Mouse (Mus musculus) midbrain, embryonic 16.5 days (tissue): Measurements from ENCODE around the gene Olfr885. TPM values are rescaled to one million over a fixed set of nuclear protein-coding genes. Genes with fewer than 3 reads are reported as not detected.

Experiments used
- ATAC-seq: fragments of 200-750 bp; cut with Nextera tagmentation; 2 replicates; pipeline ENCODE4 v1.8.0; 2017; ENCODE audit warnings: moderate TSS enrichment
- H3K27ac ChIP-seq: fragments of 300-500 bp; sonication (generic); 2 replicates; pipeline ENCODE4 v1.5.1; 2014; ENCODE audit warnings: mild to moderate bottlenecking, low read length, mixed read lengths
- H3K27me3 ChIP-seq: fragments of 300-500 bp; sonication (generic); 2 replicates; pipeline ENCODE4 v1.6.1; 2014; ENCODE audit warnings: low read depth, low read length, mixed read lengths; ENCODE audit not compliant: control insufficient read depth, insufficient read depth
- H3K36me3 ChIP-seq: fragments of 300-500 bp; sonication (generic); 2 replicates; pipeline ENCODE4 v1.6.1; 2014; ENCODE audit warnings: mild to moderate bottlenecking, low read length, moderate library complexity, mixed read lengths; ENCODE audit not compliant: control insufficient read depth, insufficient read depth
- H3K4me1 ChIP-seq: fragments of 300-500 bp; sonication (generic); 2 replicates; pipeline ENCODE4 v1.6.1; 2014; ENCODE audit warnings: mild to moderate bottlenecking, low read length, mixed read lengths; ENCODE audit not compliant: control insufficient read depth, insufficient read depth
- H3K4me2 ChIP-seq: fragments of 300-500 bp; sonication (generic); 2 replicates; pipeline ENCODE4 v1.6.1; 2014; ENCODE audit warnings: mild to moderate bottlenecking, low read length, mixed read lengths
- H3K4me3 ChIP-seq: fragments of 300-500 bp; sonication (generic); 2 replicates; pipeline ENCODE4 v1.5.1; 2014; ENCODE audit warnings: low read depth, mild to moderate bottlenecking, low read length, moderate library complexity, mixed read lengths
- H3K9ac ChIP-seq: fragments of 300-500 bp; sonication (generic); 2 replicates; pipeline ENCODE4 v1.6.1; 2014; ENCODE audit warnings: low read depth, low read length, mixed read lengths
- H3K9me3 ChIP-seq: fragments of 300-500 bp; sonication (generic); replicated peaks from 2 replicates; pipeline ENCODE4 v1.6.1; 2014; ENCODE audit warnings: mild to moderate bottlenecking, low read length, mixed read lengths; ENCODE audit not compliant: control insufficient read depth, poor library complexity, severe bottlenecking
- WGBS: fragments of 180-500 bp; shearing (Covaris S2); extraction: QIAGEN DNeasy Blood & Tissue Kit; methylation state at CpG from one replicate; pipeline ENCODE4 v1.1.7; 2014; 5-methylcytosine and 5-hydroxymethylcytosine counted together
- polyA plus RNA-seq: library from polyadenylated mRNA; unstranded; fragments of >200 nt; fragmentation: Nextera tagmentation; extraction: Ambion mirVana; gene quantifications from 2 replicates; pipeline ENCODE4 v1.2.1, GENCODE M21; 2015

Olfr885 gene
- polyA plus RNA-seq, result not detected in 2 replicates

GRCm38 (mm10) chr9:38061022-38061421, at the start of gene Olfr885:
Gene Olfr885 (plus strand): TSS chr9:38061322.
- no peak within 1 kb of the TSS for H3K4me3 ChIP-seq
- no peak within 1 kb of the TSS for H3K4me2 ChIP-seq
- H3K27ac ChIP-seq, result no peak within 1 kb of the TSS
- no peaks in the 10 kb centered on the region for H3K36me3 ChIP-seq
- ATAC-seq, result no peak
- no peaks in the 10 kb centered on the region for H3K27me3 ChIP-seq
- no peaks in the 10 kb centered on the region for H3K4me1 ChIP-seq
- 94% methylated on average over 3 of the region's 3 CpGs for WGBS
- no peaks in the 10 kb centered on the region for H3K9me3 ChIP-seq
- no peak within 1 kb of the TSS for H3K9ac ChIP-seq

- WGBS, result 84% methylated on average over 1 of the region's 1 CpGs
- Histone ChIP-seq H3K9ac (no peak within 1 kb of the TSS), H3K27me3 (no peaks in the 10 kb centered on the region), H3K36me3 (no peaks in the 10 kb centered on the region), H3K27ac (no peak within 1 kb of the TSS), H3K4me1 (no peaks in the 10 kb centered on the region), H3K9me3 (no peaks in the 10 kb centered on the region), H3K4me2 (no peak within 1 kb of the TSS), H3K4me3 (no peak within 1 kb of the TSS)
- ATAC-seq, result no peak
Measured at GRCm38 (mm10) chr9:38025508-38025907, 35.6 kb upstream of the Olfr885 start, which contains the start of gene Olfr883. Gene Olfr883 (plus strand): TSS chr9:38025808.

GRCm38 (mm10) chr9:38046255-38046654, 14.9 kb upstream of the Olfr885 start, which contains the start of gene Olfr884:
Gene Olfr884 (plus strand): TSS chr9:38046555.
- Histone ChIP-seq H3K9me3 (no peaks in the 10 kb centered on the region), H3K9ac (no peak within 1 kb of the TSS), H3K36me3 (no peaks in the 10 kb centered on the region), H3K4me3 (no peak within 1 kb of the TSS), H3K27ac (no peak within 1 kb of the TSS), H3K27me3 (no peaks in the 10 kb centered on the region), H3K4me1 (no peaks in the 10 kb centered on the region), H3K4me2 (no peak within 1 kb of the TSS)
- no peak for ATAC-seq
- 53% methylated on average over 1 of the region's 1 CpGs for WGBS

GRCm38 (mm10) chr9:38083772-38084171, 22.6 kb downstream of the Olfr885 start, which contains the start of gene Olfr887:
Gene Olfr887 (plus strand): TSS chr9:38084072.
- Histone ChIP-seq H3K36me3 (no peaks in the 10 kb centered on the region), H3K4me1 (no peaks in the 10 kb centered on the region), H3K9ac (no peak within 1 kb of the TSS), H3K9me3 (no peaks in the 10 kb centered on the region), H3K4me2 (no peak within 1 kb of the TSS), H3K27me3 (no peaks in the 10 kb centered on the region), H3K4me3 (no peak within 1 kb of the TSS), H3K27ac (no peak within 1 kb of the TSS)
- ATAC-seq, result no peak
- 88% methylated on average over 1 of the region's 1 CpGs for WGBS

GRCm38 (mm10) chr9:38107828-38108227, 46.7 kb downstream of the Olfr885 start, which contains the start of gene Olfr888:
Gene Olfr888 (plus strand): TSS chr9:38108128.
- H3K27me3 ChIP-seq, result no peaks in the 10 kb centered on the region
- WGBS, result 88% methylated on average over 1 of the region's 1 CpGs
- H3K9ac ChIP-seq, result no peak within 1 kb of the TSS
- H3K4me1 ChIP-seq, result no peaks in the 10 kb centered on the region
- no peak within 1 kb of the TSS for H3K4me3 ChIP-seq
- H3K9me3 ChIP-seq, result no peaks in the 10 kb centered on the region
- H3K4me2 ChIP-seq, result no peak within 1 kb of the TSS
- H3K27ac ChIP-seq, result no peak within 1 kb of the TSS
- no peak for ATAC-seq
- no peaks in the 10 kb centered on the region for H3K36me3 ChIP-seq

Other genes with a start within 250 kb of the Olfr885 start
- gene Olfr877, start 207.1 kb upstream of the Olfr885 start, polyA plus RNA-seq, result not detected in 2 replicates
- gene Olfr145, start 164.6 kb upstream of the Olfr885 start, polyA plus RNA-seq, result not detected in 2 replicates
- not detected in 2 replicates for gene Olfr878, start 143.5 kb upstream of the Olfr885 start, polyA plus RNA-seq
- not detected in 2 replicates for gene Olfr881, start 69.5 kb upstream of the Olfr885 start, polyA plus RNA-seq
- not detected in 2 replicates for gene Olfr883, start 35.5 kb upstream of the Olfr885 start, polyA plus RNA-seq
- gene Olfr884, start 14.8 kb upstream of the Olfr885 start, polyA plus RNA-seq, result not detected in 2 replicates
- not detected in 2 replicates for gene Olfr887, start 22.8 kb downstream of the Olfr885 start, polyA plus RNA-seq
- not detected in 2 replicates for gene Olfr888, start 46.8 kb downstream of the Olfr885 start, polyA plus RNA-seq
- gene Olfr889, start 53.9 kb downstream of the Olfr885 start, polyA plus RNA-seq, result 0.03 and 0.07 TPM in 2 replicates
- gene Olfr890, start 81.2 kb downstream of the Olfr885 start, polyA plus RNA-seq, result not detected in 2 replicates
- gene Olfr891, start 119.5 kb downstream of the Olfr885 start, polyA plus RNA-seq, result not detected in 2 replicates
- not detected in 2 replicates for gene Olfr893, start 147.0 kb downstream of the Olfr885 start, polyA plus RNA-seq
- not detected in 2 replicates for gene Olfr894, start 156.7 kb downstream of the Olfr885 start, polyA plus RNA-seq
- not detected in 2 replicates for gene Olfr143, start 191.5 kb downstream of the Olfr885 start, polyA plus RNA-seq
- not detected in 2 replicates for gene Olfr895, start 206.5 kb downstream of the Olfr885 start, polyA plus RNA-seq
- gene Olfr896-ps1, start 229.8 kb downstream of the Olfr885 start, polyA plus RNA-seq, result not detected in 2 replicates